Mouse (Mus musculus): ENCODE data around the gene Gm11007.
"Not testable (repeated sequence)": the region's sequence is repeated elsewhere in the genome, so short reads cannot be mapped to it uniquely, and the experiment has no call there.

The Gm11007 gene

GRCm38 (mm10) chr2:175643678-175644077, at the start of gene Gm11007:
Gm11007 (plus strand) TSS chr2:175643978.
- not testable (repeated sequence) for DNase-seq (ENCODE audit: extremely low read depth, insufficient read length, low spot score)
